Mouse (Mus musculus): ENCODE results near the gene Rab30. TPM values are rescaled to one million over a fixed set of nuclear protein-coding genes. Genes with fewer than 3 reads are reported as not detected.
"Not testable (repeated sequence)": the region's sequence is repeated elsewhere in the genome, so short reads cannot be mapped to it uniquely, and the experiment has no call there.

The Rab30 gene
- total RNA-seq, 1 experiment from 2014 or later: 3.2 TPM

DNA sequence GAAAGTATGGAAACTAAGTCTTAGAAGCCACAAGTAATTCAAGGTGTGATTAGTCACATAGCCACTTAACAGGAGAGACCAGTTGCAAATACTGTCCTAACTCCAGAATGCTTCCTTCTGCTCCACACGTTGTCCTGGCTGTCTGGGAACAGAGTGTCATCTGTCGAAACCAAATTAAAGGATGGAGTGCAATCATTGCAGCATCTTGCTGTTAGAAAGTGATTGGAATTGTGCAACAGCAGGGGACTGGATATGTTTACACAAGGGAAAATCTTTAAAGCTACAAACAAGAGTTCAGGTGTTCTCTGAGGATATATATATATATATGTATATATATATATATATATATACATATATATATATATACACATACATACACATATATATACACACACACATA is 9.0 kb downstream of the Rab30 start:
- no peak for DNase-seq

DNA sequence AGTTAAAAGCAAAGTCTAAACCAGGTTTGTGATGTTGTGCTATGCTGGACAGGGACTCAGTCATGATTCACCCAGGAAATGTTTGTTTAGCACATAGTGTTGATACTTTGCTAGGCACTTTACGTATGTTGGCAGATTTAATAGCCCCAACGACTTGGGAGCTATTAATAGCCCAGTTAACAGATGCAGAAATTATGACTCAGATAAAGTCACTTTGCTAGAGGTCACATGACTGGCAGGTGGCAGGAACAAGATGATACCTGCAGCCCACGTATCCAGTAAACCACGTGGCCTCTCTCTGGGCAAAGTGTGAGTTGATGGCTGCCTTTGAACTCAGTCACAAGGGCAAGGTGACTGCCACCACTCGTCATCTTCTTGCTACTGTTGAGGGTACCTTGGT is 16.7 kb downstream of the Rab30 start:
- DNase-seq: no peak

DNA sequence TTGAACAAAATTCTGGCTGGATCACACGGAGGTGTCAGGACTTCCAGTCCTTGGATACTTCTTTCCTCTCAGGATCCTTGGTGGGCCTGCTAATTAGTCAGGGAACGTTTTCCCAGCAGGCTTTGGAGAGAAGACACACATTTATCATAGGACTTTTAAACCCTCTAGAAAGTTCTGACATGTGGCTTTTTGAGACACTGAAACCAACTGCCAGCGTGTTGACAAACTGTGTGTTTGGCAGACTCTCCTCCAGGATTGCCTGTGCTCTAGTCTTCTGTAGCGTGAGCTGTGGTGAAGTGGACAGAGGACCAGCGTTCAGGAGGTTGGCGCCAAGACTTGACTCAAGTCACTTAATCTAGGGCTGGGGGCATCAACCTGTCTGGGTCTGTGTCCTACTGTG is 19.2 kb downstream of the Rab30 start:
- DNase-seq: no peak

DNA sequence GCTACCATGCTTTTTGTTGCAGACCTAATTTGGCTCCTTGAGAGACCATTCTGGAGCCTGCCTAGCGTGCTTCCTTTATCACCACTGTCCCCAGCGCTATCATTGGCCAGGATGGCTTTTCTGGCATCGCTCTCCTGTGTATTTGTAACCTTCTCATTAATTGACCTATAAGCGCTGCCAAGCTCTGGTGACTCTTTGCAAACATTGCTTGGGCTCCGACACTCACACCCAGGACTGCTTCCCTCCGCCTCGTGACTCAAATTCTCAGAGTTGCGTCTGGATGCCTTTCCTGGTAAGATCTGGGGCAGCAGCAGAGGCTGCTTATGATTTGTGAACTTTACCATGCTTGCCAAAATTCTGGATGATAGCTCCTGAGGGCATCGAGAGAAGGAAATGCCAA is 19.8 kb downstream of the Rab30 start:
- DNase-seq: no peak

DNA sequence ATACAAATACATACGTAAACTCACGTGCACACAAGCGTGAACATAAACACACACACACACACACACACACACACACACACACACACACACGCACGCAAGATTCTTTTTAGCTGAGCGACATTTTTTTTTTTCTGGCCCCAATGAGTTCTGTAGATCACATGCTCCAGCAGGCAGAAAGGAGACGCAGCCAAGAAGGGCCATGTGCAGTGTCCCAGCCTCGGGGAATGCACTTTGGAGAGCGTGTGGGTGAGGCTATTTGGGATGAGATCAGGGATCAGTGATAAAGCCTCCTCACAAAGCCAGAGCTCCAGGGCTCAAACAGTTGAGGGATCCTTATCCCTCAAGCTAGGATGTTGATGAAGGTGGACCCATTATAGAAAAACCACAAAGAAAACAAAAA is 24.0 kb downstream of the Rab30 start:
- DNase-seq: no peak

DNA sequence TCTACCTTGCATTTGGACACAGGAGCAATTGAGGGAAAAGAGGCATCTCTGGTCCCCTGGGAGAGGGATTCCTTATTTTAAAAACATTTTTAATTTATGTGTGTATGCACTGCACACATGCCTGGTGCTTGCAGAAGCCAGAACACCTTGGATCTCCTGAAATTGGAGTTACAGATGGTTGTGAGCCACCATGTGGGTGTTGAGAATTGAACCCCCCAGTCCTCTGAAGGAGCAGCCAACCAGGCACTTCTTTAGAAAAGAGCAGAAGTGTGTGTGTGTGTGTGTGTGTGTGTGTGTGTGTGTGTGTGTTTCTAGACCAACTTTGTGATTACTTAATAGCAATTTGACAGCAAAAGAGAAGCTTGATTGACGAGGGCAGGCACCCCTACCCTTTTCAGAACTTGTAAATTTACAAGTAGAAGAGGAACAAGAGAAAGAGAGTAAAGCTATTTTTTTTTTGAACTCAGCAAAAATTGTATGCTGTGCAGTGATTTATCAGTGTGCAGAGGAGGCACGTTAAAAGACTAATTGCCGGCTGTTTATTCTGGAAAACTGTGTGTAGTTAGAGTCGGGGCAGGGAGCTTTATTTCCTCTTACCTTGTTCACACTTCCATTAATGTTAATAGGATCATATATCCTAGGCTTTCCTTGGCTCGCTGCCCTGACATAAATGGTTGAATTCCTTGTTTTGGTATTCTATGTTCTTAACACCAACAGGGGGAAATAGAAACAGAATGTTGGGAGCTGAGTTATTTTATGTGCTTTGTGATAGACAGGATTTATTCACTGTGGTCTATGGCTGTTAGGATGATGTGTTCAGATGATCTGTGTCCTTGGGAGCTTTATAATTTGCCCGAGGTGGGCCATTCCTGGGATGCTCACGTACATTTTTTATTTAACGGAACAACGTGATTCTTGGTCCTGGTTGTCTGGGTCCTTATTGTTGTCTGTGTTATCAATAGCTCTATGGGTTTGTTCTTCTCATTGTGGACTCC is 25.0 kb downstream of the Rab30 start:
- no peak for DNase-seq

DNA sequence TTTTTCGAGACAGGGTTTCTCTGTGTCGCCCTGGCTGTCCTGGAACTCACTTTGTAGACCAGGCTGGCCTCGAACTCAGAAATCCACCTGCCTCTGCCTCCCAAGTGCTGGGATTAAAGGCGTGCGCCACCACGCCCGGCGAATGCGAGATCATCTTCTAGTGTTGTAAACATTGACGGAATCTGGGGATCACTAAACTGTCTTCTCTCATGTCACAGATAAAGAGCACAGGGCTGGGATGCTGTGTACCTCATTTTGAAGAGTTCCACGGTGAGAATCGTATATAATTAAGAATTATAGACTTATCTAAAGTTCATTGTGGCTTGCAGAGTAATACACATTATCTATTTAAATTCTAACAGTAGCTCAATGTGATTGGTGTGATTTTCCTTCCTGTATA is 26.7 kb downstream of the Rab30 start:
- not testable (repeated sequence) for DNase-seq

DNA sequence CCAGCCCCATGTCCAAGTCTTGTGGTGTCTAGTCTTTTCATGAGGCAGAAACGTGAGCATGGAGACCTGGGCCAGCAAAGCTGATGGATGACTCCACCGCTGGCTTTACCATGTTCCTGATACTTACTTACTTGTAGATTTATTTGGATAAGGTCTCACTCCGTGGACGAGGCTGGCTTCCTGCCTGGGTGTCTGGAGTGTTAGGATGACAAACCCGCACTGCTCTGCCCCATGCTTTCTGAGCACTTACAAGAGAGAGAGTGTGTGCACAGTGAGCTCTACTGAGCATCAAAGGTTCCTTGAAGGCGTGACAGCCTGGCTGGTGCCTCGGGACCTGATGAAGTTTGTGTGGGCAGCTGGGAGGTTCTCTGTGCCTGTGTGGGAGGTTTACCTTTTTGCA is 27.5 kb downstream of the Rab30 start:
- DNase-seq: no peak

DNA sequence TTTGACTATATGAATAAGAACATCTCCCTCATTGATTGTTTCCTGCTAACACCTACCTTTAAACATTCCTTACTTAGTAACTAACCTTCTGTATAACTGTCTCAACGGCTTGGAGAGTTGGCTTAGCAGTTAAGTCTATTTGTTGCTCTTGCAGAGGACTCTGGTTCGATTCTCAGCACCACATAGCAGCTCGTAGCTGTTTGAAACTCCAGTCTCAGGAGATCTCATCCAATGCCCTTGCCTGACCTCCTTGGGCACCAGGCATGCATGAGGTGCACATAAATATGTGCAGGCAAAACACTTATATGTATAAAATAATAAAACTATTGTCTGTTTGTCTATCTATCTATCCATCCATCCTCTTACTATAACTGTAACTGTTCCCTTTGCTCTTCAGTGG is 31.6 kb downstream of the Rab30 start:
- no peak for DNase-seq

DNA sequence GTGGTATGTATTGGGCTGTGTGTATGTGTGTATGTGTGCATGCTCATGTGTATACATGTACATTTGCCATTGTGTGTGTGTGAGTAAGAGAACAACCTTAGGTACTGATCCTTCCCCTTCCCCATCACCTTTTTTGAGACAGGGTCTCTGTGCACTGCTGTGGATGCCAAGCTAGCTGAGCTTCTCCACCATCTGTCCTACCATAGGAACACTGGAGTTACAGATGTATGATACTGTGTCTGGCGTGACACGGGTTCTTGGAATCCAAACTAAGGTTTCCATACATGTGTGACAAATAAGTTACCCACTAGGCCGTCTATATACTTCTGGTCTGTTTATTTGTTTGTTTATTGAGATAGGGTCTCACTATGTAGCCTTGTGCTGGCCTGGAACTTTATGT is 32.2 kb downstream of the Rab30 start:
- no peak for DNase-seq

DNA sequence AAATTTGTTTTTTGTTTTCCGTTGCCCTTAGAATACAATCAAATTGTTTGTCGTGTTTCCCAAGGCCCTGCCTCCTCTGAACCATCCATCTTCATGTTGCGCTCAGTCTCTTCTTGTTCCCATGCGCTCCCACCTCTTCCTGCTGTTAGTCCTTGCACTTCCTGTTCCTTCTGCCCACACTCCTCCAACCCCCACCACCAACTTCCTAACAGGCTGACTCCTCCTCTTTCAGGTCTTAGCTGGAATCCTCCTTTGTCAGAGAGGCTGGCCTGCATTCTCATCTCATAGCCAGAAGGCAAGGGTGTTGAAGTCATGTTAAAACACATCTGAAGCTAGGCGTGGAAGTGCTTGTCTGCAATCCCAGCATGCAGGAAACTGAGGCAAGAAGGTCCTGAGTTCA is 33.3 kb downstream of the Rab30 start:
- DNase-seq: no peak

DNA sequence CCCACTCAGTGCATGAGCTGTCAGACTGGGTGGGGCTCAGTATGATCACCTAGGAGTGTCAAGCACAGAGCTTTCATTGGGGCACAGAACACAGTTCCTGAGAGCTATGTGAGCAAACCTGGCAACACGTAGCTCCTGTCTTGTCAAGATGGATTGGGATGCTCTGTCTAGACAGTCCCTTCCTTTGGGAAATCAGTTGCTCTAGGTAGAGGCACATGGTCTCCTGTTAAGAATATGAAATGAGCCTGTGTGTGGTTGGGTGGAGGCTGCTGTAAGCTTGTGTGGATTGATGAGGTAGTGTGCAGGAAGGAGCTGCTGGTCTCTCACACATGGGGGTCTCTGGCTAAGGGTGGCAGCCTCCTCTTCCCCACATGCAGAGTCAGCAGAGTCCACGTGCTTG is 34.3 kb downstream of the Rab30 start:
- DNase-seq: no peak

DNA sequence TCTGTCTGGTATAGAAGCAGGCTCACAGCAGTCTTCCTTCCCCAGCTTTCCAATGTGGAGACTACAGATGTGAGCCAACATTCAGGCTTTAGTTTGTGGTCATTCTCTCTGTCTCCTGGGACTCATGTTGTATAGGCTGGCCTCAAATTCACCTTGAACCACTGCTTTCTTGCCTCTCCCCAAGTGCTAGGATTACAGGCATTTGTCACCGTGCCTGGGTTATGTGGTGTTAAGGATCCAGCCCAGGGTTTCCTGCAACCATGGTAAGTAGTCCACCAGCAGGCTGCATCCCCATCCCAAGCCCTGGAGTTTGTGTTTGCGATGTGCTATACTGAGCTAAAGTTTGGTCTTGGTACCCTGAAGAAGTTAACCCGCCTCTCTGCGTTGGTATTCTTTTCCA is 35.2 kb downstream of the Rab30 start:
- no peak for DNase-seq

DNA sequence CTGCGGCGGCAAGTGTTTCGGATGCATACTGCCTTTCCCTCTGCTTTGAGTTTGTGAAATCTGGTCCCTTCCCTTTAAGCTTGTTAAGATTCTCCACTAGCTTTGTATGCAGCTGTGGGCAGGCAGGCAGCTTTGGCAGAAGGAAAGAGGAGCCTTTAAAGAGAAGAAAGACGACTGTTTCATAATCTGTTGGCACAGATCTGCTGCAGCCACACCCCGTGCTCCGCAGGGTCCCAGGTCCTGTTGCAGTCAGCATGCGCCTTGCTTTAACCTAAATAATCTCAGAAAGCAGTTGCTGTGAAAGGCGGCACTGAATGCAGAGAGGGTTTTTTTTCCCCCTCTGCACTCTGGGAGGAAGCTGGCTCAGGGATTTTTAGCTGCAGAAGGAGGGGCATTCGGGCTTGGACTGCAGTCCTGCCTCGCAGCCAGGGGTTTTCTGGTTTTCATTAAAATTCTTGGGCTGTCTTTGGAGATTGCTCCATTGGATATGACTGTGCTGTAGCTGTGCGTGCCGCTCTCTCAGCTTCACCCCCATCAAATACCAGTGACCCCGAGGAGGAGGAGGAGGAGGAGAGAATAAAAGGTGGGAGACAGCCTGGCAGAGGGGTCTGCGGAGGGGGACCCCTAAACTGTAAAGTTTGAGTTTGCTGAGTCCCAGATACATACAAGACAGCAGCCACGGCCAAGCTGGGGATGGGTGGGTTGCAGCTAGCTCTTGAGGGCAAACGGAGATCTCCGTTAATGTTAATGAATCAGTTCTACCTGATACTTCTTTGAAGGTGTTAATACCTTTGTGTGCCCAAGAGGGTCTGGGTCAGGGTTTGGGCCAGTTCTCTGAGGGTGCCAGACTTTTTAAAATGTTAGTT is 35.9 kb downstream of the Rab30 start:
- DNase-seq: peak; percentile 23

DNA sequence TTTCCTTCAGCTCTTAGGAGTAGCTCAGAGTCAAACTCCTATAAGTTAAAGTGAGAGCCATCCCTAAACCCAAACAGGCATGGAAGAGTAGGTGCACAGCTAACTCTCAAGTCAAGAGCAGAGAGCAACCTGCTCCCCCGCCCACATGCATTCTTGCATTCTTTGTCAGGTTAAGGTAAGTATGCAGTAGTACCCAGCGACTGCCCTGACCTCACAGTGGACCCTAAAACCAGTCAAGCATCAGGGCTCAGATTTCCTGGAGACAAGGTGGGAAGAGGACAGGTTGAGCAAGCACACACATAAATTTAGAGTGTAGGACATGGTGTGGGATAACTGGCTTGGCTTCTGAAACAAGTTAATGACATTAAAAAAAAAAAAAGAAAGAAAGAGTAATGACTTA is 37.7 kb downstream of the Rab30 start:
- no peak for DNase-seq

DNA sequence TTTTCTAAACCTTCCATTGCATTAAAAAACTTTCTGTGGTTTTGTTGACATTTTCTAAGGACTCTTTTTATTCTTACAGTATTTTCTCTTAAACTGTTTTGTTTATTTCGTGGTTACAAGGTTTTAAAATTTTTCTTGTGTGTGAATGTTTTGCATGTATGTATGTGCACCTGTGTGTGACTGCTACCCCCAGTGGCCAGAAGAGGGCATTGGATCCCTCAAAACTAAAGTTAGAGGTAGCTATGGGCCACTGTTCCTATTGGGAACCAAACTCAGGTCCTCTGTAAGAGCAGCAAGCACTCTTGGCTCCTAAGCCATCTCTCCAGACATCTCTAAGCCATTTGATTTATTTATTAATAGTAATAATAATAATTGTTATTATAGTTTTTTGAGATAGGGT is 40.0 kb downstream of the Rab30 start:
- no peak for DNase-seq

DNA sequence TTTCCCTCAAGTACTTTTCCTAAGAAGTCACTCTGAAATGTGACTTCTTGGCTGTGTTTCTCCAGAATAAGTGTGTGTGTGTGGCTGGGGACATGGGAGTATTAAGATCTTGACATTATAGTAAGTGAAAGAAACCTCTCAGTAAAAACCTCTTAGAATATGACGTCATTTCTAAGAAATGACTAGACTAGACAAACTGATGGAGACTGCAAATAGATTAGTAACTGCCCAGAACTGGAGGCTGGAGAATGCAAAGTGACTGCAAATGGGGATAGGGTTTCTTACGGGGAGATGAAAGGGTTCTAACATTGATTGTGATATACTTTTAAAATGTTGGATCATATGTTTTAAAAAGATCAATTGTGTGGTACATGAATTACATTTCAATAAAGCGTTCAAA is 40.5 kb downstream of the Rab30 start:
- no peak for DNase-seq

DNA sequence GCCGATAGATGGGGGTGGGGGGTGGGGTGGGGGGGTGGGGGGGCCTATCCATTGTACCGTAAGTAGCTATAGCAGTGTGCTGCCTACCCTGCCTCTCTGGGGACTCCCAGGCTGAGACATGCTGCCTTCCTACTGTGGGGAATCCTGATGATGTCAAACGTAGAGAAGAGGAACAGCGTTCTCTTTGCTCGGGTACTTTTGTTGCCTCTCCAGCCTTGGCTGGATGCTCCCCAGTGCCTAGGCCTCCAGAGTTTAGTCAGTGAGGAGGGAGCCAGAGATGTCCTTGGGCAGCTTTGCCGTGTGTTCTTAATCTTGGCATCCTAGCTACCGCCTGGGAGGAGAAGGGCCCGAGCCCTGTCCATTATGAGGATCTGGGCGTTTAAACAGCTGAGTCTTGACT is 41.1 kb downstream of the Rab30 start:
- DNase-seq: peak; percentile 7

DNA sequence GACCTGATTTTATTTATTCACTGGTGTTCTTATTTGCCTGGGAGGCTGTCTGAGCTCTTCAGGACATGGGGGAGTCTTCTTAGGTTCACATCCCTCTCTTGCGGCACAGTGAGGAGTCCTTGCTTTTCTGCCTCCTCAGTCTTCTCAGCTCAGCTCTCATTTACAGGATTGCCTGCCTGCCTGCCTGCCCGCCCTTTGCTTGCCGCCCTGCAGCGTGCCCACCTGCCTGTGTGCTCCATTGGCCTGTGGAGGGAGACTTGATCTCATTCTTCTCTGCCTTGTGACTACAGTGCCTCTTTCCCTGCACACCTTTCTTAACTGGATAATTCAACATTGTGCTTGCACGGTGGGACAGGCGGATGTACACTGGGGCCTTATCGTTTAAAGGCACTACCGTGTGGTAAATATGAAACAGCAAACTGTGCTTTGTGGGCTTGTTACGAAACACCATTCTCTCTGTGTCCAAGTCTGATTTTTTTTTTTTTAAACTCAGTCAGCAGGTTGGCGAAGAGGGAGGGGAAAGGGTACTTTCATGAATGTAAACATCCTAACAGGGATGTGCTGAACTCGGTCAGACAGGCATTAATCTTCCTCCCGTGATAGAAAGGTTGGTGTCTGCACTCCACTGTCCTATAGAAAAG is 41.9 kb downstream of the Rab30 start:
- DNase-seq: no peak

DNA sequence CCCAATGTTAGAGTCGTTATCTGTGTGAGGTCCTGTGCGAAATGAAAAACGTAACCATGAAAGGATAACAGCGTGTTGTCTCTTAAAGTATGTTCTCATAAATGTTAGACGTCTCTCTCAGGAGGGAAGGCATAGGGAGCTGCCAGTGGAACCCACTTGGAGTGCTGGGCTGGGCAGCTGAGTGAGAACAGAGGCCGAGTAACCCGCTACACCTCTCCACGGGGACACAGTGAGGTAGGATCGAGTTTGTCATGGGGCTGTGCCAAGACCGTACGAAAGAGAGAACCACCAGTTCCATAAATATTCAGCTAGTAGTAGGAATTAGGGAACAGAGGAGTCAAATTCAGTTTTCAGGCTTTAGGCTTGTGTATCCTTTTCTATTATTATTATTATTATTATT is 42.5 kb downstream of the Rab30 start:
- DNase-seq: no peak

DNA sequence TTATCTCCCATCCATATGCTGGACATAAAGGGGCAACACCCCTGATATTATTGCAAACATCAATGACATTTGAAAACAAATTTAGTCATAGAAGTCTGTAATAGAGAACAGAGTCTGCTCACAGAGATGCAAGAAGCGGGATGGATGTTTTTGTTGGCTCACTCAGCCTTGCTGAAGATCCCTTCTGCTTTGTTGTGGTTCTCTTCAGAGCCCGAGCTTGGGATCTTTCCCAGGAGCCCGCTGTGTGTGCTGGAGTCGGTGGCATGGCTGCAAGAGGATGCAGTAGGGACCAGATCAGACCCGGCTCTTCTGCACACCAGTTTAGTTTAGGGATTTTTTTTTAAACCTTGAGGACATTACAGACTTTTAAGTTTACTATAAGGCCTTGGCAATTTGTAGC is 54.3 kb downstream of the Rab30 start:
- no peak for DNase-seq

DNA sequence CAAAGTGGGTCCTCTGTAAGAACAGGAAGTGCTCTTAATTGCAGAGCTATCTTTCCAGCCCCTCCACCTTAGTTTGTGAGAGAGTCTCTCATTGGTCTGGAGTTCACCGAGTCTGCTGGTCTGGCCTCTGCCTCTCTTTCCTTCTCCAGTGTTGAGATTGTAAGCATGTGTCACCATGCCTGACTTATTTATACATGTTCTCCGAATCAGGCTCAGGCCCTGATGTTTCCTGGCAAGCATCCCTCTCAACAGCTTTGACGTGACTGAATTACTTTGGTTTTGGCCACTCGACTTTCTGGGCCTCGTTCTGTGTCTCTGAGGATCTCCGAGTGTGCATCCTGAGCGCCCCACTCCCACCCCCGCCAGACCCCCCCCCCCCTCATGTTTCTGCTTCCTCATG is 55.4 kb downstream of the Rab30 start:
- DNase-seq: no peak

All from adrenal gland, postnatal 25 days (tissue).